Mouse (Mus musculus) bone marrow macrophage, adult 2 months (primary cell): ENCODE measurements around the gene Dnm3. TPM values are rescaled to one million over a fixed set of nuclear protein-coding genes. Genes with fewer than 3 reads are reported as not detected.

Experiments
- H3K27ac ChIP-seq: 2 replicates; pipeline ENCODE4 v1.5.1; 2012; ENCODE audit warnings: low read depth, low read length; ENCODE audit not compliant: insufficient read depth
- H3K4me1 ChIP-seq: 2 replicates; pipeline ENCODE4 v1.6.1; 2012; ENCODE audit warnings: low read length; ENCODE audit not compliant: control insufficient read depth, insufficient read depth
- H3K4me3 ChIP-seq: 2 replicates; pipeline ENCODE4 v1.5.1; 2012; ENCODE audit warnings: mild to moderate bottlenecking, low read length, moderate library complexity; ENCODE audit not compliant: insufficient read depth
- CTCF ChIP-seq: IDR thresholded peaks from 2 replicates; pipeline ENCODE4 v1.5.1; 2012; ENCODE audit warnings: low read depth, mild to moderate bottlenecking, low read length, moderate library complexity
- POLR2A ChIP-seq: IDR thresholded peaks from 2 replicates; pipeline ENCODE4 v1.6.1; 2012; ENCODE audit warnings: mild to moderate bottlenecking, low read depth, low read length, borderline replicate concordance
- polyA plus RNA-seq: library from polyadenylated mRNA; stranded (reverse); fragments of >200 nt; gene quantifications from 2 replicates; pipeline ENCODE4 v1.2.4, GENCODE M21; 2012; ENCODE audit not compliant: missing spikeins, insufficient read depth, insufficient read length

The Dnm3 gene
- polyA plus RNA-seq, 1 experiment: 0.29 TPM

- Histone ChIP-seq H3K4me1 (peaks cover 18% of the 10 kb centered on the region), H3K4me3 (peak overlapping the region; percentile 42), H3K27ac (peak overlapping the region; percentile 96)
- TF ChIP-seq POLR2A (no peak), CTCF (no peak)
These were observed 270.7 kb downstream of the Dnm3 start for GRCm38 (mm10) chr1:162206998-162207707.

DNA sequence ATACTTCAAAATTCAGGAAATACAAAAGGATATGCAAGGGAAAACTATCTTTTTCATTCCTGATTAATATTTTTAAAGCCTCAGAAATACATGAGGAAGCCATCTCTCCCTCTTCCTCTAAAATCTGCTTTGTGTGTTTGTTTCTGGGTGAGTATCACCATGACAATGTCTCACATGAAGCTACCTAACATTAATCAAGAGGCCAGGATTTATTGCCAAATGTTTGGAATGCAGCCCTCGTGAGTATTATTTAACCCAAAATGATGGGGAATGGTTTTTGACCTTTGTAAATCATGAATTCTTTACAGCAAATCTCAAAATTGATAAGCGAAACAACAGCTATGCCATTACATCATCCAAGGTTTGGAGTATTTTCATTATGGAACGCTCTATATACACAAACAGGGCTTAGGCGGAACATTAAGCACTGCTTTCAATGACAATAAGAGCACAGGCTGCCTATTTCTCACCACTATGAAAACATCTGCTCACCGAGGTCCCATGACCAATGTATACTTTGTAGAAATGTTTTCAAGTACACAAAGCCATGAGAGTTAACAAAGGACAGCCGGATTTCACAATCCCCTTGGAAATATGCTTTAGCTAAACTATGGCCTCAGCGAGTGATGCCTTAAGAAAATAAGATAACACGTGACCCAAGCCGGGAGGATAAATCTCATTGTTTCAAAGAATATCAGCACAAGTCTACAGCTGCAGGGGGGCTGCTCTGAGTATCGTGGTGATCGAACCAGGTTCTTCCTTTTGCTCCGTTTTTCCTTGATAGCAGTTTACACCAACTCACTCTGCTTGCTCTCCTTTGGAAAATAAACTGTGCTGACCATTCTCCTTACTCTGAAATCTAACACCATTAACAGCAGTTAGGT is 275.1 kb downstream of the Dnm3 start:
- no peak overlapping the region for H3K27ac ChIP-seq
- peaks cover 11% of the 10 kb centered on the region for H3K4me1 ChIP-seq
- TF ChIP-seq POLR2A: no peak
- TF ChIP-seq CTCF: no peak
- H3K4me3 ChIP-seq: no peak overlapping the region

GRCm38 (mm10) chr1:162200446-162200845 is 277.4 kb downstream of the Dnm3 start:
- Histone ChIP-seq H3K4me3 (no peak overlapping the region), H3K4me1 (peaks cover 9% of the 10 kb centered on the region), H3K27ac (no peak overlapping the region)
- no peak for TF ChIP-seq CTCF
- TF ChIP-seq POLR2A: no peak

DNA sequence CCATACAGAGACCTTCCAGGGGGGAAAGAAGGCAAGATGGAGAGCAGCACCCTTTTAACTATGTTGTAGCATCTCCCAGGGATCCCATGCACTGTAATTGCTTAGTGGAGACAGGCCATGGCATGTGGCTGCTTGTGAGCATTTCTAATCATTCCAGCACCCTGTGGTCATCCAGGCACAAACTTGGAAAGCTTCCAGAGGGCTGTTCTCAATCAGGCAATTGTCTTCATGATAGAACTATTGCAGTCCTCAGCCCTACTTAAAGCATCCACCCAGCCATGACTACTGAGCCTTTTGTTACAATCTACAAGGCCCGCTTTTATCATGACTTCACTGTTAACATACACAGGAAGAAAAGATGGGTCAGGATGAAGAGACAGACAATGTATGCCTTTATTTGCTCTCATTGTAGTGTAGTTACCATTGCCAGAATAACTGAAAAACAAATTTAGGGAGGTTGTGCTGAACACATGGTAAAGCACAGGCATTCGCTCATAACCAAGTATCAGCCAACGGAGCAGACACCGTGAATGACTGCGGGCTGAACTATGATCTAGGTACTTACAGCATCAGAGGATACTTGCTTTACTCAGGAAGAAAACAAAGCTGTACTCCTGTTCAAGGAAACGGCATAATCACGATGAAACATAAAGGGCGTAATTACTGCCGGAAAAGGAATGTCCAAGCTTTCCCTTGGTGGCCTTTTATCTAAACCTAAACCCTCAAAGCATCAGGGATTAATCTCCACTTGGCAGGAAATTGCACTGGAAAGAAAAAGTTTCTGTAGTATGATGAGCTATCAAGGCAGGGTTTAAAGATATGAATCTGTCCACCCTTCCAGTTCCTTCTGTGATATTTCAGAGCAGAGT is 280.8 kb downstream of the Dnm3 start:
- no peak for TF ChIP-seq POLR2A
- TF ChIP-seq CTCF: no peak

GRCm38 (mm10) chr1:162188744-162189143 is 289.1 kb downstream of the Dnm3 start:
- TF ChIP-seq CTCF: no peak
- TF ChIP-seq POLR2A: no peak
- H3K4me1 ChIP-seq: peaks cover 24% of the 10 kb centered on the region
- no peak overlapping the region for H3K4me3 ChIP-seq
- H3K27ac ChIP-seq: no peak overlapping the region

More for the DNA sequence above, 280.8 kb downstream of the Dnm3 start:
- no peak overlapping the region for H3K27ac ChIP-seq
- no peak overlapping the region for H3K4me3 ChIP-seq
- H3K4me1 ChIP-seq: peaks cover 9% of the 10 kb centered on the region

DNA sequence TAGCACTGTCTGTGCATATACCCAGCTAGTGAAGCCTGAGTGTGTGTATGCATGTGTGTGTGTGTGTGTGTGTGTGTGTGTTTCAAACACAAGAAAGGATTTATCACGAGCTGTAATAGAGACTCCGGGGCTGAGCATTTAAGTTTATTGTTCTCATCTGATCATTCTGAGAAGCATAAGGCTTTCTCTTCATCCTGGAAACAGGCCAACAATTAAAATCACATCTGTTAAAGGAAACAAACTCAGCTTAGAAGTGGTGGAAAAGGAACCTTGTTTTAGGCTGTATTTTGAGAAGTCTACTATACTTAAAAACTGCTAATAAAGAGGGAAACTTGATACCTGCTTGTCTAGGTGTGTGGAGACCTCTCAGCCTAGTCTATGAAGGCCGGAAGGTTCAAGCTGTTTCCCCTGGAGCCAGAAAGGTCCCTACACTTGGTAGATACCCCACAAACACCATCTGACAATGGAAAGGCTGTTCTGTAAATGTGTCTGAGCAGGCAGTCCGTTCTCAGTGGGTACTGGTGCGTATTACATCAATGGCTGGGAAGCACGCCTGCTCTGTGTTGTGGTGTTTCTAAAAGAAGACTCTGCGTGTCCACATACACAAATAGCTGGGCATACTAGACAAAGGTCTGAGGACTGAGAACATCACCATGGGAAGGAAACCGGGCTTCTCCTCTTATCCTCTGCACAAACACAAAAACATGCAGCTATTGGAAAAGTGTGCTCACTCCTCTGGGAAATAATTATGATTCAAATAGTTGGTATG is 290.3 kb downstream of the Dnm3 start:
- TF ChIP-seq POLR2A (no peak), CTCF (no peak)
- H3K4me1 ChIP-seq: peaks cover 24% of the 10 kb centered on the region
- peak overlapping the region; percentile 77 for H3K27ac ChIP-seq
- H3K4me3 ChIP-seq: no peak overlapping the region

- no peak for TF ChIP-seq POLR2A
- no peak for TF ChIP-seq CTCF
- peak overlapping the region; percentile 77 for H3K27ac ChIP-seq
- H3K4me3 ChIP-seq: no peak overlapping the region
- peaks cover 25% of the 10 kb centered on the region for H3K4me1 ChIP-seq
These were observed 291.1 kb downstream of the Dnm3 start for GRCm38 (mm10) chr1:162186470-162187351.

DNA sequence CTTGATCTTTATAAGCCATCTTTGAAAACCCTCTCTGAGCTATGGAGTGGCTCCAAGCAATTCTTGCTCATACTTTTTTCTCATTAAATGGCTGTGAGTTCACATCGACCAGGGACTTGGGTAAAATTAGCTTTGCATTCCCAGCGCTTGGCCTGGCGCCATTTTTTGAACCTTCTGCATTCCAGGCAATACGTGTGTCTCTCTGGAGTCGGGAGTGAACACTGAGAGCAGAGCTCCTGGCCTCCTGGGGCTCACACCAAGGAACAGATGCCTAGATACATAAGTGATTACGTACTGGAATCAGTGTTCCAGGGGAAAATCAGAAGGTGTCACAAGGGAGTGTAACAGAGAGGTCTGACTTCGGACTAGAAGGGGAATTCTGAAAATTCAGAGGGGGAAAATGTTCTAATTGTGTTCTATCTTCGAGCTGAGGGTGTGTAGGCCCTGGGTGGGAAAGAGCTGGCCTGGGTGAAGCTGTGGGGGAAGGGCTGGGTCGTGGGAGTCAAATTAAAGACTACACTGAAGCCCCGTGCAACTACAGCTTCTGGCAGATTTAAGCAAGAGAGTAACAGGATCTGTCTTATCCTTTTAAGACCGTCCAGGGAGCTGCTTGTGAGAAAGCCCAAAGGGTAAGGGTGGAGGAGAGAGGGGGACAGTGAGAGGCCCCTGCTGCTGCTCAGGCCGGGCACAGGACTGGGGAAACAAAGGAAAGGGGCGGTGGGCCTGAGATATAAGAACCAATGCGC is 293.7 kb downstream of the Dnm3 start:
- Histone ChIP-seq H3K4me3 (no peak overlapping the region), H3K4me1 (peaks cover 32% of the 10 kb centered on the region), H3K27ac (no peak overlapping the region)
- TF ChIP-seq POLR2A (no peak), CTCF (no peak)
